Mouse (Mus musculus) G1E (cell line): ENCODE data around the gene Fshr. TPM values are rescaled to one million over a fixed set of nuclear protein-coding genes. Genes with fewer than 3 reads are reported as not detected.

Experiments
- ATAC-seq: 2 replicates; pipeline ENCODE4 v1.8.0; 2016; ENCODE audit warnings: mild to moderate bottlenecking; ENCODE audit not compliant: insufficient number of reproducible peaks, poor library complexity, low FRiP score, severe bottlenecking; ENCODE audit errors: extremely low read depth
- DNase-seq: peaks from one replicate; pipeline ENCODE4 v3.0.0; 2012; ENCODE audit warnings: low spot score
- H3K27me3 ChIP-seq: 2 replicates; pipeline ENCODE4 v1.6.1; 2012; ENCODE audit warnings: mild to moderate bottlenecking, low read length, inconsistent platforms; ENCODE audit not compliant: insufficient read depth
- H3K36me3 ChIP-seq: replicated peaks from 2 replicates; pipeline ENCODE3; 2012; ENCODE audit warnings: mild to moderate bottlenecking, inconsistent platforms
- H3K4me1 ChIP-seq: 2 replicates; pipeline ENCODE4 v1.6.1; 2012; ENCODE audit warnings: low read depth, low read length, inconsistent platforms, mixed read lengths; ENCODE audit not compliant: insufficient read depth
- H3K4me3 ChIP-seq: 2 replicates; pipeline ENCODE4 v1.5.1; 2012; ENCODE audit warnings: low read depth, mild to moderate bottlenecking, inconsistent platforms, low read length, moderate library complexity, mixed read lengths
- H3K9me3 ChIP-seq: replicated peaks from 2 replicates; pipeline ENCODE4 v1.6.1; 2012; ENCODE audit warnings: inconsistent platforms
- CTCF ChIP-seq: IDR thresholded peaks from 2 replicates; pipeline ENCODE4 v1.5.1; 2012; ENCODE audit warnings: low read depth, low read length, inconsistent platforms, mixed read lengths
- GATA1 ChIP-seq: IDR thresholded peaks from 2 replicates; pipeline ENCODE4 v1.6.1; 2012; ENCODE audit warnings: borderline replicate concordance, low read length, inconsistent platforms, mixed read lengths
- GATA2 ChIP-seq: IDR thresholded peaks from 2 replicates; pipeline ENCODE4 v1.6.1; 2012; ENCODE audit warnings: low read depth, low read length, inconsistent platforms, borderline replicate concordance
- POLR2AphosphoS5 ChIP-seq: IDR thresholded peaks from 2 replicates; pipeline ENCODE4 v1.6.1; 2012; ENCODE audit warnings: low read depth, low read length, inconsistent platforms; ENCODE audit not compliant: insufficient replicate concordance
- TAL1 ChIP-seq: conservative IDR thresholded peaks from 2 replicates; pipeline ENCODE4 v1.6.1; 2012; ENCODE audit warnings: low read depth, low read length, inconsistent platforms, mixed read lengths
- polyA plus RNA-seq: library from polyadenylated mRNA; stranded (reverse); fragments of >175 nt; gene quantifications from 2 replicates; pipeline ENCODE4 v1.2.3, GENCODE M21; 2012
- total RNA-seq, 2 experiments: library from RNA; stranded (forward) in 1 of 2; stranded (reverse) in 1 of 2; fragments of 200-1000 nt in 1 of 2; fragments of >200 nt in 1 of 2; fragmentation: Nextera tagmentation in 1 of 2; gene quantifications; 2 replicates each; pipeline ENCODE4 v1.2.3; 2014 to 2017

The Fshr gene
- total and polyA plus RNA-seq, 3 experiments: not detected

DNA sequence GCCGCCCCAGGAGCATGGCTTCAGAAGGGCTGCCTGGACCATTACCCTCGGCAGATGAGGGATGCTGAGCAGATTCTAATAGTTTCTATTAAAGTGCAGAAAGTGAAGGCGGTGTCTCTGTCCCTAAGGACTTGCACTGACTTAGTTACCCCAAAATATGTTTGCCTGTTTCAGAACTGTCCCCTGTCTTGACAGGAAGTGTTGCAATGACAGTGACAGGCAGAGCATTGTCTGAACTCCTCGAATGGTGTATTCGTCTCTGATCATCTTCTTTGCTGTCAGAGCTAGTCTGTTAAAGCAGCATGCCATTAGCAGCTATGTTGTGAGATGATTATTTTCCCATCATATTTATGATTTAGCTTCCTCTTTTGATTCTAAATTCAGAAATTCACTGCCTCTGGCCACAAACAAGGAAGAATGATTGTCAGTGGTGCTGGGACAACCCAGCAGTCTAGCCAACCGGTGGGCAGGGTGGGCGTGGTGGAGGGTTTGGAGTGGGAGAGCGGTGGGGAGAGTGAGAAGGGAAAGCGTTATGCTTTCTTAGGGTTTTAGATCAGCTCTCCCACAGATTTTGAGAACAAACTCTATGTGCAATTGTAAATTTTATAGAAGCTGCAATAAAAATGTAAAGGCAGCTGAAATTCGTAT is 219.6 kb downstream of the Fshr start:
- Histone ChIP-seq H3K4me3 (no peak overlapping the region), H3K36me3 (no peaks in the 10 kb centered on the region), H3K4me1 (no peaks in the 10 kb centered on the region), H3K27me3 (no peaks in the 10 kb centered on the region), H3K9me3 (peaks cover 9% of the 10 kb centered on the region)
- ATAC-seq (no peak), DNase-seq (no peak)
- no peak for TF ChIP-seq GATA2
- no peak for TF ChIP-seq CTCF
- TF ChIP-seq TAL1: no peak
- TF ChIP-seq POLR2AphosphoS5: no peak
- no peak for TF ChIP-seq GATA1

- no peak for DNase-seq
- Histone ChIP-seq H3K4me1 (no peaks in the 10 kb centered on the region), H3K36me3 (no peaks in the 10 kb centered on the region), H3K9me3 (no peaks in the 10 kb centered on the region), H3K4me3 (no peak overlapping the region), H3K27me3 (no peaks in the 10 kb centered on the region)
- TF ChIP-seq POLR2AphosphoS5 (no peak), TAL1 (no peak), GATA1 (no peak), CTCF (no peak), GATA2 (no peak)
- no peak for ATAC-seq
Measured at GRCm38 (mm10) chr17:88974538-88974937, 225.9 kb downstream of the Fshr start.

- Histone ChIP-seq H3K4me3 (no peak overlapping the region), H3K4me1 (no peaks in the 10 kb centered on the region), H3K9me3 (peaks cover 5% of the 10 kb centered on the region; the same call in 1 of the 2 replicates), H3K27me3 (no peaks in the 10 kb centered on the region), H3K36me3 (no peaks in the 10 kb centered on the region)
- no peak for TF ChIP-seq POLR2AphosphoS5
- TF ChIP-seq GATA1: no peak
- TF ChIP-seq GATA2: no peak
- no peak for TF ChIP-seq TAL1
- TF ChIP-seq CTCF: no peak
- DNase-seq (no peak), ATAC-seq (no peak)
Measured at GRCm38 (mm10) chr17:88966028-88966427, 234.4 kb downstream of the Fshr start.

- H3K27me3 ChIP-seq: no peaks in the 10 kb centered on the region
- ATAC-seq (no peak), DNase-seq (no peak)
- no peak overlapping the region for H3K4me3 ChIP-seq
- no peak for TF ChIP-seq TAL1
- TF ChIP-seq GATA1: no peak
- no peak for TF ChIP-seq GATA2
- TF ChIP-seq CTCF: no peak
- no peak for TF ChIP-seq POLR2AphosphoS5
- H3K9me3 ChIP-seq: peaks cover 3% of the 10 kb centered on the region; the same call in 1 of the 2 replicates
- H3K4me1 ChIP-seq: no peaks in the 10 kb centered on the region
- no peaks in the 10 kb centered on the region for H3K36me3 ChIP-seq
Measured at GRCm38 (mm10) chr17:88954011-88954410, 246.5 kb downstream of the Fshr start.

- Histone ChIP-seq H3K36me3 (no peaks in the 10 kb centered on the region), H3K27me3 (no peaks in the 10 kb centered on the region), H3K4me1 (no peaks in the 10 kb centered on the region), H3K9me3 (no peaks in the 10 kb centered on the region), H3K4me3 (no peak overlapping the region)
- no peak for DNase-seq
- ATAC-seq: no peak
- TF ChIP-seq GATA1 (no peak), CTCF (no peak)
Measured at GRCm38 (mm10) chr17:88938153-88938681, 262.3 kb downstream of the Fshr start.

DNA sequence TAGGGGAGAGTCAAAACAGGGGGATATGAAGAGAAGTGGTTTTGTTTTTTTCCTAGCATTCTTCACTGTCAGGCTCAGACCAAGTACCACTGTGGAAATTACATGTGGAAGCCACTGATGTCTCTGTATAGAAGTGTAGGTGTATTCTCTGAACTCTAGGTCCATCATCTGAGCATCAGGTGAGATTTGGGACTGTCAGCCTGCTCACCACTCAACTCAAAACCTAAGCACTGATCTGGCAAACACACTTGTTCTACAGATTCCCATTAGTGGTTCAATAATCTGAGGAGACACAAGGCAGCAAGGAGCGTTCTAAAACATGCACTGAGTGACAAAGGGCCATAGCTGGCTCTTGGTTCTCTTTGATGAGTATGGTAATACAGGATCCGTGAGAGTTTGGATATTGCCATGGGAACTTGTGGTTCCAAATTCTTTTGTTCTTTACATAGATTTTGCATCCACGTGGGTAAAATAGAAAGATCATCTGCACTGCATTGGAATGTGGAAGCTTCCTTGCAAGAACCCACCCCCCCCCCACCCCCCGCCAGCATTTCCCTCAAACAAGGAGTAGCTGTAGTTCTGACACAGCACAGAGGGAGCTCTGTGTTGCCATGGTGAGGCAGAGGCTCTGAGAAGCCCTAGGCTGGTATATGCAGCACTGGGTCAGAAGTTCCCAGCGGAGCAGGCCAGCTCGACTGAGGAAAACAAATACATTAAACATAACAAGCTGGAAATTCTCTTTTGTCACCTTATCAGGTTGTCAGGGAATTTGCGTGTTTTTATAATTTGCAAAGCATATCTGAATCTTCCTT is 262.9 kb downstream of the Fshr start:
- Histone ChIP-seq H3K27me3 (no peaks in the 10 kb centered on the region), H3K36me3 (no peaks in the 10 kb centered on the region), H3K4me3 (no peak overlapping the region), H3K4me1 (no peaks in the 10 kb centered on the region), H3K9me3 (no peaks in the 10 kb centered on the region)
- ATAC-seq (no peak), DNase-seq (no peak)
- no peak for TF ChIP-seq GATA2
- TF ChIP-seq POLR2AphosphoS5: no peak
- TF ChIP-seq CTCF: no peak
- no peak for TF ChIP-seq TAL1
- TF ChIP-seq GATA1: no peak
